Mouse (Mus musculus) lung, postnatal 14 days (tissue): Measurements from ENCODE around the gene Gramd1c.

Experiments used
- DNase-seq: peaks from one replicate; pipeline ENCODE4 v3.0.0; 2021

Gramd1c gene

DNA sequence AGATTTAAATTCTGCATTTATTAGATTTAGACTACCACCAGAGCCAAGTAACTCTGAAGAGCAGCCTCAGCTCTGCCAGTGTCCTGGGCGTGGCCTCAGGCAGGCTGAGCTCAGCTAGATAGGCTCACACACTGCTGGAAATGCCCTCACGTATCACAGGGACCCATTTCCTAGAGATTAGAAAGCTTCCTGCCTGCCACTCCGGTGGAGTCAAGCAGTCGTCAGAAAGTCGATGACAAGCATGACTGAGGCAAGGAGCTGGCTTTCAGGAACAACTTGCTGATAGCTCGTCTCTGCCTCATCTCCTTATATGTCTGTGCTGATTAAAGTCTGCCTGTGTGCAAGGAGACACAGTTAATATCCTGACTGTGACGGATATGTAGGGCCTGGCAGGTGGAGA lies 44.8 kb downstream of the Gramd1c start:
- no peak for DNase-seq

GRCm38 (mm10) chr16:44017707-44018106 lies 45.4 kb downstream of the Gramd1c start:
- DNase-seq, result no peak

DNA sequence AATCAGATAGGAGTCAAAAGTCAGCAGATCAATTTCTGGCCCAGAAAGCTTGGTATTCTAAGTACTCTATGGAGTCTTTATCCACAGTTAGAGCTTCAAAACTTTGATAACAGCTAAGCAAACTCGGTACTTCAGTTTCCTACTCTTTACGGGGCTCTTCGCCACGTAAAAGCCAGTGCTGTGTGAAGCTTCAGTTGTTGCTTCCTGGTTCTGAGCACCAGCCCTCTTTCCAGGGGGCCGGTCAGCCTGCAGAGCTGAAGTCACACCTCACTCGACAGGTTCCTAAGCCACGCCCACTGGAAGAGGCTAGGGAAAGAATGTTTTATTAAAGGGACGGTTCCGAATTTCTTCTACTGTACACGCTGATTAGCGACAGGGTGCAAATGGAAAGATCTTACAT lies 47.0 kb downstream of the Gramd1c start:
- peak; percentile 68 for DNase-seq

GRCm38 (mm10) chr16:44015416-44016158 lies 47.6 kb downstream of the Gramd1c start:
- no peak for DNase-seq

- DNase-seq, result no peak
Observed at GRCm38 (mm10) chr16:44011010-44011409, 52.1 kb downstream of the Gramd1c start.

- DNase-seq, result no peak
Observed at GRCm38 (mm10) chr16:44002086-44002485, 61.1 kb downstream of the Gramd1c start.

GRCm38 (mm10) chr16:43999541-43999940 lies 63.6 kb downstream of the Gramd1c start:
- no peak for DNase-seq

DNA sequence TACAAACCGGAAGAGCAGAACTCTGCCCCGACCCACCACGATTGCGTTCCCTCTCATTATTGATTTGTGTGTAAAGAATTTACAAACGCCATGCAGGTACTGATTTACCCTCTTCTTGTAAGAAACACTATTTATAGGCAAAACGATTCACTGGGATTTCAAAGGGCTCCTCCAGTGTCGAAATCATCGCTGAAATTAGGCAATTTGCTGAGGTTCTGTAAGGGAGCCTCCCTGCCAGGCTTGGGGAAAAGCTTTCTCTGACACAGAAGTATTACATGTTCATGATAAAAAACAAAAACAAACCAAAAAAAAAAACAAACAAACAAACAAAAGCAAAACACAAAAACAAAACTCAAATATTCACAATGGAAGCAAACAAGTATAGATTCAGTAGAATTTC lies 64.0 kb downstream of the Gramd1c start:
- DNase-seq, result peak; percentile 9

- DNase-seq, result no peak
Observed at GRCm38 (mm10) chr16:43994623-43995022, 68.5 kb downstream of the Gramd1c start.

DNA sequence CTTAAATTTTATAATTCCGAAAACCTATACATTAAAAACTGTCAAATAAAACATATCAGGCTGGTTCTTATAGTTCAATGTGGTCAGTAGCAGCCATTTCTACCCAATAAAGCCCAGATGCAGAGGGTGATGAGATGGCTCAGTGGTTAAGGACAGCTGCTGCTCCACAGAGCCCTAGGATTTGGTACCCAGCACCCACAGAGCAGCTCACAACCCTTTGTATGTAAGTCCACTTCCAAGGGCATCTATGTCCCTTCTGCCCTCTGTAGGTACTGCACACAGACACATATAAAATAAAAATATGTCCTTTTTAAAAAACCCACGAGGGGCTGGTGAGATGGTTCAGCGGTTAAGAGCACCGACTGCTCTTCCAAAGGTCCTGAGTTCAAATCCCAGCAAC lies 76.8 kb downstream of the Gramd1c start:
- no peak for DNase-seq

DNA sequence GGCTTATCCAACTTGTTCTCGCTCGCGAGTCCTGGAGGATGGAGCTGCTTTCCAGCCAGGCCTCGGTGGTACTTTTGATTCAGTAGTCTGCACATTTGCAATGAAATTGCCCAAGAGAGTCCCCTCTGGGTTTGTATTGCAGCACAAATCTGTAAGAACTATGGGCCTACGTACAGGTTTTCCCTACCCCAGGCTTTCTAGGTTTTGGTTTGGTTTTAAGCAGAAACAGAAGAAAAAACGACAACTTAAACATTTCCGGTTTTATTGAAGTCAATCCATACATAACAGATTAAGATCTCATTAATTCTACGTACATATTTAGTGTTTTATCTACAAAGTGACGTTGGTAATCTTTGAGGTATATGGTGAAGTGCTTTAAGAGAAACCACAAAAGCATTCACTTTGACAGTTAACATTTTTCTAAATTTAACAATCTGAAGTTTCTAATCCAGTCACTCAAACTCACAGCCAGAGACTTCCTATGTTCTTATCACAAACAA lies 83.0 kb downstream of the Gramd1c start:
- DNase-seq, result no peak

DNA sequence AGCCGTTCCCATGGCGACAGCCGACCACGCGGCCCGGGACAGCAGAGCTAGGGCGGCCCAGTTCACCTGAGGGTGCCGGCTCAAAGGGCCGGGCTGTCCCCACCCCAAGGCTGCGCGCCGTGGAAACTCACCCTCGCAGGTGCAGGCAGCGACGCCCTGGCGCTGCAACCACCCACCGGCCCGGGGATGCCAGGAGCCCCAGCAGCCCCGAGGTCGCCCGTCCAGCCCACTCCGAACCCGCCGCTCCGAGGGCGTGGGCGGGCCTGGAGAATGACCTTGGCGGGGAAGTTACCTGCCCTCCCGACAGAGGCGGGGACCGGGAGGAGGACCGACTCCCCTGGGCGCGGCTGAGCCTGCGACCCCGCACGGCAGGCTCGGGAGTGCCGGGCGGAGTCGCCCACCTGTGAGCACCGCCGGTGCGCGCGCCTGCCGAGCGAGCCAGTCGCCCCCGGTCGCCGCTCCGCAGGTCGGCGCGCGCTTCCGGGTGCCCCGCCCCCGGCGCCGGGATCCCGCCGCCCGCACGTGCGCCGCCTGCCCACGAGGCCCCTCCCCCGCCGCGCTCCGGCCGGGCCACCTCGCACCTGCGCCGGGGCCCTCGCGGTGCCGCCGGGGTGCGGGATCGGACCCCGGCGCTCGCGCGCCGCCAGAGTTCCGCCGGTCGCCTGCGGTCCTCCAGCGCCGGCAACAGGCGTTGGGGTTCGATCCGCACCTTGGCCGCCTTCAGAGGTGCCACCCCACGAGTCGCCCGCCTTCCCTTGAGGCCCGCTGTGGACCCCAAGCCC lies 83.6 kb downstream of the Gramd1c start, which contains the start of gene Zdhhc23:
TSS of gene Zdhhc23 (minus strand) at position 464 of the 782 bp plus-strand sequence.
- DNase-seq, result peak; percentile 46

- no peak for DNase-seq
Observed at GRCm38 (mm10) chr16:43979010-43979327, 84.2 kb downstream of the Gramd1c start.

GRCm38 (mm10) chr16:43973606-43974220 lies 89.4 kb downstream of the Gramd1c start:
- DNase-seq, result no peak

GRCm38 (mm10) chr16:43973147-43973546 lies 90.0 kb downstream of the Gramd1c start:
- DNase-seq, result no peak

DNA sequence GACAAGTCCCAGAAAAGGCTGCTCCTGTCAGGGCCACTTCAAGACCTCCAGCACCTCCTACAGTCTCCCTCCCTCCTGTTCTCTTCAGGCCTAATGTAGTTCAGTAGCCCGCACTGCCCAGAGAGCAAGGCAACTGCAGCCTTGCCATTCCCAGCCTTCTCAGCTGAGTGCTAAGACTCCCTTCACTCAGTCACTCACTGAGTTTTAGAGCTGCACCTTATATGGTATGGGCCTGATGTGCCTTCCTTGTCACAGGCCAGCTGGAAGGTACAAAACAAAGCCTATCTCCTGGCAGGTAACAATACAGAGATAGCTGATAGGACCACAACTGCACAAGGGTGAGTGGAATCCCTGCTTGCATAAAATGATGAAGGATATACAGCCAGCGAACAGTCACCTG lies 90.8 kb downstream of the Gramd1c start:
- no peak for DNase-seq

- DNase-seq, result no peak
Observed at GRCm38 (mm10) chr16:43971741-43972140, 91.4 kb downstream of the Gramd1c start.

DNA sequence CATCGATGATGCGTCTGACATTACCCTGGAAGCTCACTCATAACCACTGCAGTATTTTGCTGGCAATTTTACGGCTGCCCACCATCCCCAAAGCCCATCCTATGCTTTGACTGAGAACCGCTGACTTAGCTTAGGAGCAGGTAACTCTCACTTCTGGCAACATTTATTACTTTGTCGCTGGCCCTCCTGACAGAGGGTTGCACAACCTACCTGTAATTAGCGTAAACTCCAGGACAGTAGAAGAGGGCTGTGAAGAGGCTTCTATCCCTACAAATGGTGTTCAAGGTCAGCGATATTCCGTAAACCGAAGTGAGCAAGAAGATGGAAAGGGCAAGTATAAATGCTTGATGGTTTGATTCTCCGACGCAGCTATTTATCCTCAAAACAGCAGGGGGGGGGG lies 92.0 kb downstream of the Gramd1c start:
- no peak for DNase-seq

DNA sequence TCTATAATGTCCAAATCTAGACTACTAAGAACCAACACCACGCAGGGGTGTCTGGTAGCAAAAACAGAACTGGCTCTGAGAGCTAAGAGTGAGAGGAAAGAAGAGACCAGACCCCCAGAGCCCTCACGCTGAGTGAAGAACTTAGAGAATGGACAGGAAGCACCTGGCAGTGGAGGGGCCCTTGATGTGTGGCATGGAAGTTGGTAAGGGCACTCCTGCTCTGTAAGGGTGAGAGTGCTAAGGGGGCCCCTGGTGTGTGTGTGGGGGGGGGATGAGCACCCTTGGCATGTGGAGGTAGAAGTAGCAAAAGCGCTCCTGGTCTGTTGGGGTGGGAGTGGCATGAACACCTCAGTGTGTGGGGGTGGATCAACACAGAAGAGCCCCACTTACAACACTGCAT lies 92.7 kb downstream of the Gramd1c start:
- no peak for DNase-seq

DNA sequence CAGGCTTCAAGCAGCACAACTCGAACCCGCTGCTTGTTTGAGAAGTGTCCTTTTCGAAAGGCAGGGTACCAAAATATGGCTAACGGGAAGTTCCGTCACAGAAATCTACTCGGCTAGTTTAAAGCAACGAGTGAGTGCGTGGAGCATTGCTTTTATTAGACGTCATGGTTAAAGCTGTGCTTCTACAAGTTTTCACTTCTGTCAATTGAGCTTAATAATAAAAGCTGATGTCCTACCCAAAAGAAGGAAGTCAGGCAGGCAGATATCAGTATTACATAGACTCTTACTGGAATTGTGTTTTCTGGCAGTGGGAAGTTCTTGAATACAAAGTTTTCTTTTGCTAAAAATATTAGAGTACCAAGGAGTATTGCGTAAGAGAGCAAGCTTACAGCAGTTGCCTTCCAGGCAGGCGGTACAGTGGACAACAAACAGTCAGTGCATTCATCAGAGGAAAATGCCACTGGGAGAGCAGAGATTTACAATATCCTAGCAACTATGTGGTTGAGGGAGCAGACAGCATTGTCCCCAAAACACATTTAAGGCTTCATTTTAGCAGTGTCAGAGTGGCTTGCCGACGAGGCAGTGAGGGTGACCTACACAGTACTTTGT lies 97.3 kb downstream of the Gramd1c start:
- DNase-seq, result no peak

DNA sequence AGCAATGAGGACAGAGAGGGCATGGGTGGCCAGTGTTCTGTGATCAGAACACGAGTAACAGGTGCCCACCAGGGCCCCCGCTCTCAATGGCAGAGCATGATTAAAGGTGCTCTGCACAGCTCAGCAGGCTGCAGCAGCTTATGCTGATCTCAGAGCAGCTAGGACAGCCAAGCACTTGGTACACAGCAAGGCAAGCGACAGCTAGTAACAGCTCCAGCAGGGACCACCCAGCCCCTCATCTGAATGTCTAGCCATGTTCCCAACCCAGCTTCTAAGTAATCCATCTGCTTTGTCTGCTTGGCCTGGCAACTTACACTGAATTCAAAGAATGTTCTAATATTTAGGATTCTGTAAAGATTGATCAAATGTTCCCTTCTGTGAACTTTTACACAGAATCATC lies 99.4 kb downstream of the Gramd1c start:
- no peak for DNase-seq

- no peak for DNase-seq
Observed at GRCm38 (mm10) chr16:43963291-43963690, 99.9 kb downstream of the Gramd1c start.

- no peak for DNase-seq
Observed at GRCm38 (mm10) chr16:43958038-43958437, 105.1 kb downstream of the Gramd1c start.
